Mouse (Mus musculus) stomach, embryonic 15.5 days (tissue): ENCODE results near the gene Padi6. TPM values are rescaled to one million over a fixed set of nuclear protein-coding genes. Genes with fewer than 3 reads are reported as not detected.

ENCODE experiments used
- ATAC-seq: fragments of 200-750 bp; cut with Nextera tagmentation; 2 replicates; pipeline ENCODE4 v1.8.0; 2017; ENCODE audit warnings: low read depth, moderate number of reproducible peaks, moderate TSS enrichment; ENCODE audit not compliant: insufficient read depth, low FRiP score
- H3K27ac ChIP-seq: fragments of 300-500 bp; sonication (generic); 2 replicates; pipeline ENCODE4 v1.5.1; 2015; ENCODE audit warnings: mild to moderate bottlenecking, inconsistent platforms
- H3K27me3 ChIP-seq: fragments of 300-500 bp; sonication (generic); replicated peaks from 2 replicates; pipeline ENCODE4 v1.6.1; 2015; ENCODE audit warnings: inconsistent platforms
- H3K36me3 ChIP-seq: fragments of 300-500 bp; sonication (generic); 2 replicates; pipeline ENCODE4 v1.6.1; 2015; ENCODE audit warnings: inconsistent platforms
- H3K4me1 ChIP-seq: fragments of 300-500 bp; sonication (generic); 2 replicates; pipeline ENCODE4 v1.6.1; 2015; ENCODE audit warnings: inconsistent platforms
- H3K4me2 ChIP-seq: fragments of 300-500 bp; sonication (generic); 2 replicates; pipeline ENCODE4 v1.6.1; 2015; ENCODE audit warnings: mild to moderate bottlenecking, inconsistent platforms
- H3K4me3 ChIP-seq: fragments of 300-500 bp; sonication (generic); replicated peaks from 2 replicates; pipeline ENCODE4 v1.5.1; 2015; ENCODE audit warnings: inconsistent platforms
- H3K9ac ChIP-seq: fragments of 300-500 bp; sonication (generic); 2 replicates; pipeline ENCODE4 v1.6.1; 2015; ENCODE audit warnings: inconsistent platforms
- H3K9me3 ChIP-seq: fragments of 300-500 bp; sonication (generic); 2 replicates; pipeline ENCODE4 v1.6.1; 2016; ENCODE audit warnings: inconsistent platforms
- WGBS: fragments of 180-500 bp; shearing (Covaris S2); methylation state at CpG from one replicate; pipeline ENCODE4 v1.1.7; 2015; 5-methylcytosine and 5-hydroxymethylcytosine counted together
- microRNA-seq: library from miRNA; unstranded; fragments of <30 nt; microRNA quantifications from one replicate; pipeline ENCODE4, GENCODE M21; 2016
- polyA plus RNA-seq: library from polyadenylated mRNA; unstranded; fragments of >200 nt; fragmentation: Nextera tagmentation; extraction: Ambion mirVana; gene quantifications from 2 replicates; pipeline ENCODE4 v1.2.1, GENCODE M21; 2015

Padi6 gene
- polyA plus RNA-seq, 1 experiment from 2014 or later, result 0.19 TPM

- ATAC-seq, result no peak
- peaks cover 12% of the 10 kb centered on the region for H3K4me1 ChIP-seq
- no peaks in the 10 kb centered on the region for H3K9me3 ChIP-seq
- H3K4me3 ChIP-seq, result peak overlapping the region; percentile 14; the same call in 1 of the 2 replicates
- WGBS, result 22% methylated on average over 16 of the region's 18 CpGs
- no peak overlapping the region for H3K27ac ChIP-seq
- H3K4me2 ChIP-seq, result peak overlapping the region; percentile 41
- no peak overlapping the region for H3K9ac ChIP-seq
- H3K27me3 ChIP-seq, result no peaks in the 10 kb centered on the region
- H3K36me3 ChIP-seq, result no peaks in the 10 kb centered on the region
These were observed 62.6 kb downstream of the Padi6 start for GRCm38 (mm10) chr4:140679723-140680380.

- Histone ChIP-seq H3K9me3 (no peaks in the 10 kb centered on the region), H3K4me1 (peaks cover 4% of the 10 kb centered on the region), H3K36me3 (no peaks in the 10 kb centered on the region), H3K4me2 (no peak overlapping the region), H3K9ac (no peak overlapping the region), H3K27ac (no peak overlapping the region), H3K4me3 (no peak overlapping the region), H3K27me3 (no peaks in the 10 kb centered on the region)
- ATAC-seq, result no peak
- WGBS, result 13% methylated on average over 5 of the region's 5 CpGs
These were observed 63.4 kb downstream of the Padi6 start for GRCm38 (mm10) chr4:140679038-140679437.

Small RNAs within 50 kb of the gene (microRNA-seq; reads per million reads assigned to microRNA genes)
- not detected for gene Gm23045
- not detected for gene Gm25951

Other genes starting within 250 kb of the Padi6 start
- gene Arhgef10l, start 76.6 kb downstream of the Padi6 start, polyA plus RNA-seq, result 15.2 and 15.9 TPM in 2 replicates
- 46.5 and 47.9 TPM in 2 replicates for gene Rcc2, start 42.1 kb downstream of the Padi6 start, polyA plus RNA-seq
- gene Padi4, start 31.6 kb upstream of the Padi6 start, polyA plus RNA-seq, result 1.7 and 2.8 TPM in 2 replicates
- gene Padi3, start 68.0 kb upstream of the Padi6 start, polyA plus RNA-seq, result 0.09 and 0.18 TPM in 2 replicates
- gene Padi1, start 103.1 kb upstream of the Padi6 start, polyA plus RNA-seq, result 0.19 and 0.23 TPM in 2 replicates
- 2.7 and 3.0 TPM in 2 replicates for gene Padi2, start 163.7 kb upstream of the Padi6 start, polyA plus RNA-seq
- 419 and 423 TPM in 2 replicates for gene Sdhb, start 218.6 kb upstream of the Padi6 start, polyA plus RNA-seq
- gene Atp13a2, start 244.2 kb upstream of the Padi6 start, polyA plus RNA-seq, result 42.7 and 45.9 TPM in 2 replicates